Mouse (Mus musculus) liver, embryonic 14.5 days (tissue): ENCODE data around the gene Lrmda.

Experiments
- CTCF ChIP-seq: IDR thresholded peaks from 2 replicates; pipeline ENCODE4 v1.5.1; 2016; ENCODE audit warnings: antibody characterized with exemption, low read depth, control low read depth
- EP300 ChIP-seq: IDR thresholded peaks from 2 replicates; pipeline ENCODE4 v1.6.1; 2016; ENCODE audit warnings: antibody characterized with exemption, low read depth

- no peak for TF ChIP-seq CTCF
- TF ChIP-seq EP300, result no peak
Observed at GRCm38 (mm10) chr14:22343357-22343756, 323.8 kb downstream of the Lrmda start.
